Mouse (Mus musculus) neutrophil, adult 83 days (primary cell): ENCODE data around the gene Trdn. TPM values are rescaled to one million over a fixed set of nuclear protein-coding genes. Genes with fewer than 3 reads are reported as not detected.

Source experiments
- total RNA-seq, 2 experiments: library from RNA; stranded (reverse); gene quantifications; one replicate each; pipeline ENCODE4 v1.2.4; 2023

The Trdn gene
- not detected for total RNA-seq

GRCm38 (mm10) chr10:33080254-33080653, at the start of gene Trdn:
TSS of gene Trdn (plus strand) at chr10:33080554.

Other genes with a start within 250 kb of the Trdn start
- not detected for gene Nkain2, start 190.1 kb upstream of the Trdn start, total RNA-seq